Mouse (Mus musculus) midbrain, embryonic 16.5 days (tissue): ENCODE data around the gene Slc13a3. TPM values are rescaled to one million over a fixed set of nuclear protein-coding genes. Genes with fewer than 3 reads are reported as not detected.

Experiments used
- ATAC-seq: fragments of 200-750 bp; cut with Nextera tagmentation; 2 replicates; pipeline ENCODE4 v1.8.0; 2017; ENCODE audit warnings: moderate TSS enrichment
- H3K27ac ChIP-seq: fragments of 300-500 bp; sonication (generic); 2 replicates; pipeline ENCODE4 v1.5.1; 2014; ENCODE audit warnings: mild to moderate bottlenecking, low read length, mixed read lengths
- H3K27me3 ChIP-seq: fragments of 300-500 bp; sonication (generic); 2 replicates; pipeline ENCODE4 v1.6.1; 2014; ENCODE audit warnings: low read depth, low read length, mixed read lengths; ENCODE audit not compliant: control insufficient read depth, insufficient read depth
- H3K36me3 ChIP-seq: fragments of 300-500 bp; sonication (generic); 2 replicates; pipeline ENCODE4 v1.6.1; 2014; ENCODE audit warnings: mild to moderate bottlenecking, low read length, moderate library complexity, mixed read lengths; ENCODE audit not compliant: control insufficient read depth, insufficient read depth
- H3K4me1 ChIP-seq: fragments of 300-500 bp; sonication (generic); 2 replicates; pipeline ENCODE4 v1.6.1; 2014; ENCODE audit warnings: mild to moderate bottlenecking, low read length, mixed read lengths; ENCODE audit not compliant: control insufficient read depth, insufficient read depth
- H3K4me2 ChIP-seq: fragments of 300-500 bp; sonication (generic); 2 replicates; pipeline ENCODE4 v1.6.1; 2014; ENCODE audit warnings: mild to moderate bottlenecking, low read length, mixed read lengths
- H3K4me3 ChIP-seq: fragments of 300-500 bp; sonication (generic); 2 replicates; pipeline ENCODE4 v1.5.1; 2014; ENCODE audit warnings: low read depth, mild to moderate bottlenecking, low read length, moderate library complexity, mixed read lengths
- H3K9ac ChIP-seq: fragments of 300-500 bp; sonication (generic); 2 replicates; pipeline ENCODE4 v1.6.1; 2014; ENCODE audit warnings: low read depth, low read length, mixed read lengths
- H3K9me3 ChIP-seq: fragments of 300-500 bp; sonication (generic); replicated peaks from 2 replicates; pipeline ENCODE4 v1.6.1; 2014; ENCODE audit warnings: mild to moderate bottlenecking, low read length, mixed read lengths; ENCODE audit not compliant: control insufficient read depth, poor library complexity, severe bottlenecking
- WGBS: fragments of 180-500 bp; shearing (Covaris S2); extraction: QIAGEN DNeasy Blood & Tissue Kit; methylation state at CpG from one replicate; pipeline ENCODE4 v1.1.7; 2014; 5-methylcytosine and 5-hydroxymethylcytosine counted together
- polyA plus RNA-seq: library from polyadenylated mRNA; unstranded; fragments of >200 nt; fragmentation: Nextera tagmentation; extraction: Ambion mirVana; gene quantifications from 2 replicates; pipeline ENCODE4 v1.2.1, GENCODE M21; 2015

Gene Slc13a3
- polyA plus RNA-seq, 1 experiment from 2014 or later, result 10.6 TPM

DNA sequence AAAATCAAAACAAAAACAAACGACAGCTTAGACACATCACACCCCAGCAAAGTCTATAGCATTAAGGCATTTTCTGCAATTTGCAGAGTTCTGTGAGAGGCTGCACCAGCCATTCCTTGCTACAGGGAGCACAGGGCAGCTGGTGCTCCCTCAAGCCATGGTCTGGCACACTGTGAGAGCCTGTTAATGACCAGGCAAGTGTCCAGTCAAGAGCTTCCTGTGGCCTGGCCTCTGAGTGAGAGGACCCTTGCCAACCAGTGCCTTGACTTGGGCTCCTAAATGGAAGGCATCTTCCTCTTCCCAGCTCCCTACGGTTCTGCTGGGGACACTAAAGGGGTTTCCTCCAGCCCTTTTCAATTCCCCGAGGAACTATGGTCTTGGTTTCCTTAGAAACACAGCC, 59.1 kb downstream of the Slc13a3 start:
- 30% methylated on average over 3 of the region's 3 CpGs for WGBS
- peaks cover 12% of the 10 kb centered on the region; the same call in 1 of the 2 replicates for H3K4me1 ChIP-seq
- no peaks in the 10 kb centered on the region for H3K9me3 ChIP-seq

GRCm38 (mm10) chr2:165407700-165408301, 65.2 kb downstream of the Slc13a3 start:
- Histone ChIP-seq H3K4me1 (no peaks in the 10 kb centered on the region), H3K4me2 (no peak overlapping the region), H3K4me3 (no peak overlapping the region), H3K27me3 (no peaks in the 10 kb centered on the region), H3K9me3 (no peaks in the 10 kb centered on the region), H3K36me3 (no peaks in the 10 kb centered on the region), H3K9ac (no peak overlapping the region), H3K27ac (no peak overlapping the region)
- no peak for ATAC-seq
- 36% methylated on average over 10 of the region's 10 CpGs for WGBS

More for the DNA sequence above, 59.1 kb downstream of the Slc13a3 start:
- no peak overlapping the region for H3K4me3 ChIP-seq
- ATAC-seq, result no peak
- H3K27me3 ChIP-seq, result no peaks in the 10 kb centered on the region
- H3K36me3 ChIP-seq, result no peaks in the 10 kb centered on the region
- H3K9ac ChIP-seq, result no peak overlapping the region
- H3K4me2 ChIP-seq, result no peak overlapping the region
- no peak overlapping the region for H3K27ac ChIP-seq

- Histone ChIP-seq H3K4me1 (no peaks in the 10 kb centered on the region), H3K9ac (no peak overlapping the region), H3K27ac (no peak overlapping the region), H3K4me3 (no peak overlapping the region), H3K9me3 (no peaks in the 10 kb centered on the region), H3K4me2 (no peak overlapping the region), H3K27me3 (no peaks in the 10 kb centered on the region), H3K36me3 (no peaks in the 10 kb centered on the region)
- ATAC-seq, result no peak
- 57% methylated on average over 6 of the region's 6 CpGs for WGBS
Observed at GRCm38 (mm10) chr2:165405351-165405750, 67.7 kb downstream of the Slc13a3 start.

DNA sequence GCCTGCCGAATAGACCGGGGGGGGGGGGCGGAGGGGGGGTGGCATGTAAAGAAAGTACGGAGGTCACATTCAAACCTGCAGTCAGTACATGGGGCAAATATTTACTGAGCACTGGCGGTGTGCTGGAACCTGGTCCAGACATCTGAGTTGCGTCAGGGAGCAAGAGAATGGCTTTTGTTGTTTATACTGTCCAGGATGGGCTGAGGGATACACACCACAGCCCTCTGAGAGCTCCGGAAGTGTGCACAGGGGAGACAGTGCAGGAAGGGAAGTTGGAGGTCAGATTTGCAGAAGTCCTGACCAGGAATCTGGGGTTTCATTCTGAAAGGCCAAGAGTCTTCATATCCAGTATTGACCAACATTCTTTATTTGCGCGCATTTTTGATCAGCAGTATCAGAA, 68.1 kb downstream of the Slc13a3 start:
- WGBS, result 83% methylated on average over 9 of the region's 9 CpGs
- Histone ChIP-seq H3K9me3 (no peaks in the 10 kb centered on the region), H3K36me3 (no peaks in the 10 kb centered on the region), H3K9ac (no peak overlapping the region), H3K27ac (no peak overlapping the region), H3K27me3 (no peaks in the 10 kb centered on the region), H3K4me1 (no peaks in the 10 kb centered on the region), H3K4me3 (no peak overlapping the region), H3K4me2 (no peak overlapping the region)
- ATAC-seq, result no peak

GRCm38 (mm10) chr2:165398164-165398785, 74.8 kb downstream of the Slc13a3 start:
- Histone ChIP-seq H3K27me3 (no peaks in the 10 kb centered on the region), H3K4me3 (no peak overlapping the region), H3K4me1 (peaks cover 11% of the 10 kb centered on the region; the same call in 1 of the 2 replicates), H3K9me3 (0 out of 2 replicates have a peak, but pooled peaks cover 2% of the 10 kb centered on the region), H3K27ac (no peak overlapping the region), H3K36me3 (no peaks in the 10 kb centered on the region), H3K4me2 (no peak overlapping the region), H3K9ac (no peak overlapping the region)
- no peak for ATAC-seq
- WGBS, result 56% methylated on average over 15 of the region's 15 CpGs

DNA sequence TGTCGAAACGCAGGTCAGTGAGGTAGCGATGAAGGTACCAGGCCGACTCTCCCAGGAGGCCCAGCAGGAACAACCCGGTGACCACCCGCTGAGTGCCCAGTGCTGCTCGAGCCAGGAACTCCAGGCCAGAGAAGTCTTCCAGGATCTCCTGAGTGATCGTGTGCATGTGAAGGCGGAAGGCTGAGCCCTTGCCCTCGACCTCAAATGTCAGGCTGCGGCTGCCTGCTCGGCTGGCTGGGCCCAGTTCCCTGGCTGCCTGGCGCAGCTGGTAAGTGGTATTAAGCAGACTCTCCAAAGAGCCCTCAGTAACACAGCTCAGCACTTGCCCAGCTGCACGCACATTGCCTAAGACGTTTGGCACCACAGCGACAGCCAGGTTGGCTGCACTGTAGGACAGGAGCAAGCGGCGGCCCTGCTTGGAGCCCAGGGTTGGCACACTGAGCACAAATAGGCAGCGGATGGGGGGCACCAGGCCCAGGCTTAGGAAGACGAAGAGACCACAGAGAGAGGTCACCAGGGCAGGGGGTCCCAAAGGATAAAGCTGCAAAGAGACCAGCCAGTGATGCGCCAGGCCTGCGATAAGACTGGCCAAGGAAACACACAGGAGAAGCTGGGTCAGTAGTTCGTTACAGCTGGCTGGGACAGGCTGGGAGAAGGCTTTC, 75.4 kb downstream of the Slc13a3 start:
- Histone ChIP-seq H3K4me3 (no peak overlapping the region), H3K27me3 (no peaks in the 10 kb centered on the region), H3K9ac (0 out of 2 replicates have a peak overlapping the region, but pooled peaks have one; percentile 14), H3K27ac (no peak overlapping the region), H3K4me1 (peaks cover 11% of the 10 kb centered on the region; the same call in 1 of the 2 replicates), H3K4me2 (no peak overlapping the region), H3K9me3 (0 out of 2 replicates have a peak, but pooled peaks cover 2% of the 10 kb centered on the region), H3K36me3 (no peaks in the 10 kb centered on the region)
- WGBS, result 58% methylated on average over 23 of the region's 23 CpGs
- no peak for ATAC-seq

- H3K27me3 ChIP-seq, result no peaks in the 10 kb centered on the region
- H3K4me1 ChIP-seq, result peaks cover 11% of the 10 kb centered on the region; the same call in 1 of the 2 replicates
- no peaks in the 10 kb centered on the region for H3K36me3 ChIP-seq
- WGBS, result 39% methylated on average over 20 of the region's 20 CpGs
- 0 out of 2 replicates have a peak, but pooled peaks cover 2% of the 10 kb centered on the region for H3K9me3 ChIP-seq
- no peak overlapping the region for H3K27ac ChIP-seq
- ATAC-seq, result peak; percentile 49; the same call in 1 of the 2 replicates
- no peak overlapping the region for H3K9ac ChIP-seq
- no peak overlapping the region for H3K4me2 ChIP-seq
- H3K4me3 ChIP-seq, result no peak overlapping the region
Observed at GRCm38 (mm10) chr2:165396831-165397501, 76.1 kb downstream of the Slc13a3 start.

GRCm38 (mm10) chr2:165392156-165392555, 80.9 kb downstream of the Slc13a3 start:
- Histone ChIP-seq H3K4me1 (peaks cover 4% of the 10 kb centered on the region), H3K9ac (no peak overlapping the region), H3K9me3 (0 out of 2 replicates have a peak, but pooled peaks cover 2% of the 10 kb centered on the region), H3K27me3 (no peaks in the 10 kb centered on the region), H3K4me2 (no peak overlapping the region), H3K27ac (no peak overlapping the region), H3K4me3 (no peak overlapping the region), H3K36me3 (no peaks in the 10 kb centered on the region)
- WGBS, result 90% methylated on average over 4 of the region's 4 CpGs
- no peak for ATAC-seq
